Mouse (Mus musculus): Measurements from ENCODE around the gene Rad9b. TPM values are rescaled to one million over a fixed set of nuclear protein-coding genes. Genes with fewer than 3 reads are reported as not detected.

The Rad9b gene
- polyA plus RNA-seq, 1 experiment = 7.2 TPM

DNA sequence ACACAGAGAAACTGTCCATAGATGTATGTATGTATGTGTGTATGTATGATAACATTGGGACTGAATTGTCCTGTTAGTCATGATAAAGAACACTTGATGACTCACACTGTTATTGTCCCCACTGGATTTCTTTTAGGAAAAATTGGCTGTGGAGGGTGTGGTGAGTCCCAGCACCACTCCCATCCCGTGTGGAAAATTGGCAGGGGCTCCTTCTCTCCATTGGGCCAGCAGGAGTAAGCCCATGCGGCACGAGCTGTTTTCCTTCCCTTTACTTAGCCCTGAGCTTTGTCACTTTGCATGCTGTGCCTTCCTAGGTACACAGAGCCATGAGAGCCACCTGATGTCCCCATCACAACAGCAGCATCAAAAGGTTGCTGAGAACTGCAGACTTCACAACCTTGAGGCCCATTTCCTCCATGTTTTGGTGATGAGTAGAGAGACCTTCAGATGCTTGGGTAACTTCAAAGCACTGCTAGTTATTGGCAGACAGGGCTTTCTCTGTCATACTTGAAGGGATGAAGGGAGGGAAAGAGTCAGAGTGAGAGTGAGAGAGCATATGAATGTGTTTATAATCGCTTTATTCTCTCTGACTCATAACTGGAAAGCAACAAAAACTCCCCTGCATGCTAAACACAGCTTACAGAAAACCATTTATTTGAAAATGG lies 65.8 kb downstream of the Rad9b start:
- Histone ChIP-seq H3K27ac (ENCODE audit: control insufficient read depth, insufficient read depth, low read length) (peak overlapping the region; percentile 48; the same call in 1 of the 2 replicates), H3K4me1 (replicated peaks; ENCODE audit: control insufficient read depth, insufficient read depth, low read length) (peaks cover 43% of the 10 kb centered on the region), H3K36me3 (ENCODE audit: control insufficient read depth, insufficient read depth, low read length) (no peaks in the 10 kb centered on the region; the same call in 1 of the 2 replicates), H3K4me3 (ENCODE audit: control insufficient read depth, insufficient read depth, low read length) (no peak overlapping the region), H3K27me3 (ENCODE audit: control insufficient read depth, insufficient read depth, low read length) (no peaks in the 10 kb centered on the region)
- no peak for TF ChIP-seq CTCF (IDR thresholded peaks at IDR 0.05; ENCODE audit: borderline replicate concordance, control insufficient read depth, extremely low read depth, insufficient read depth, low read length, poor library complexity)
- no peak for TF ChIP-seq POLR2A (IDR thresholded peaks at IDR 0.05; ENCODE audit: control insufficient read depth, extremely low read depth, insufficient read depth, low read length, poor library complexity)
- DNase-seq = peak; percentile 31
- 64% methylated on average over 4 of the region's 4 CpGs for WGBS

DNA sequence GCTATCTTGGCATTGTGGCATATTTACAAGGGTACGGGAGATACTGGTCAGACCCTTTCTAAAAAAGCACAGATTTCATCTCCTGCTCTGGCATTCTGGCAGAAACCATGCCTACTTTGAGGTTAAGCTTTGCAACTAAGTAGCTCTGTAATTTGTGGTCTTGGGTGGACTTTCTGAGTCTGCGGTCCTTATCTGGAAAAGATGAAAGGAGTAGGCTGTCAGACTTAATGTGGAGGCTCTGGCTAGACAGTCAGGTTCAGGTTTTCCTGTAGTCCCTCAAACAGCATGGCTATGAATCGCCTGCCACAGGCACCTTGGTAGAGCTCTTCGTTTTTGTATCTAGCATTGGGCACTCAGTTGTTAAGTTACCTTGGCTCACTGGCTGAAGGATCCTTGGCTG lies 67.0 kb downstream of the Rad9b start:
- Histone ChIP-seq H3K36me3 (ENCODE audit: control insufficient read depth, insufficient read depth, low read length) (no peaks in the 10 kb centered on the region; the same call in 1 of the 2 replicates), H3K4me1 (replicated peaks; ENCODE audit: control insufficient read depth, insufficient read depth, low read length) (peaks cover 31% of the 10 kb centered on the region), H3K27ac (ENCODE audit: control insufficient read depth, insufficient read depth, low read length) (no peak overlapping the region), H3K4me3 (ENCODE audit: control insufficient read depth, insufficient read depth, low read length) (no peak overlapping the region), H3K27me3 (ENCODE audit: control insufficient read depth, insufficient read depth, low read length) (no peaks in the 10 kb centered on the region)
- 51% methylated on average over 4 of the region's 4 CpGs for WGBS
- no peak for DNase-seq
- no peak for TF ChIP-seq POLR2A (IDR thresholded peaks at IDR 0.05; ENCODE audit: control insufficient read depth, extremely low read depth, insufficient read depth, low read length, poor library complexity)
- no peak for TF ChIP-seq CTCF (IDR thresholded peaks at IDR 0.05; ENCODE audit: borderline replicate concordance, control insufficient read depth, extremely low read depth, insufficient read depth, low read length, poor library complexity)

GRCm38 (mm10) chr5:122286191-122286590 lies 67.8 kb downstream of the Rad9b start:
- peaks cover 24% of the 10 kb centered on the region for H3K4me1 ChIP-seq (replicated peaks; ENCODE audit: control insufficient read depth, insufficient read depth, low read length)
- peak overlapping the region; percentile 31 for H3K4me3 ChIP-seq (ENCODE audit: control insufficient read depth, insufficient read depth, low read length)
- no peaks in the 10 kb centered on the region for H3K27me3 ChIP-seq (ENCODE audit: control insufficient read depth, insufficient read depth, low read length)
- DNase-seq = peak; percentile 42
- peak overlapping the region; percentile 27; the same call in 1 of the 2 replicates for H3K27ac ChIP-seq (ENCODE audit: control insufficient read depth, insufficient read depth, low read length)
- H3K36me3 ChIP-seq (ENCODE audit: control insufficient read depth, insufficient read depth, low read length) = no peaks in the 10 kb centered on the region; the same call in 1 of the 2 replicates
- 51% methylated on average over 10 of the region's 10 CpGs for WGBS
- TF ChIP-seq POLR2A (IDR thresholded peaks at IDR 0.05; ENCODE audit: control insufficient read depth, extremely low read depth, insufficient read depth, low read length, poor library complexity) = no peak
- no peak for TF ChIP-seq CTCF (IDR thresholded peaks at IDR 0.05; ENCODE audit: borderline replicate concordance, control insufficient read depth, extremely low read depth, insufficient read depth, low read length, poor library complexity)

- TF ChIP-seq CTCF (IDR thresholded peaks at IDR 0.05; ENCODE audit: borderline replicate concordance, control insufficient read depth, extremely low read depth, insufficient read depth, low read length, poor library complexity) (no peak), POLR2A (IDR thresholded peaks at IDR 0.05; ENCODE audit: control insufficient read depth, extremely low read depth, insufficient read depth, low read length, poor library complexity) (no peak)
- Histone ChIP-seq H3K36me3 (ENCODE audit: control insufficient read depth, insufficient read depth, low read length) (no peaks in the 10 kb centered on the region; the same call in 1 of the 2 replicates), H3K27me3 (ENCODE audit: control insufficient read depth, insufficient read depth, low read length) (no peaks in the 10 kb centered on the region), H3K27ac (ENCODE audit: control insufficient read depth, insufficient read depth, low read length) (no peak overlapping the region), H3K4me3 (ENCODE audit: control insufficient read depth, insufficient read depth, low read length) (no peak overlapping the region; the same call in 1 of the 2 replicates), H3K4me1 (replicated peaks; ENCODE audit: control insufficient read depth, insufficient read depth, low read length) (peaks cover 24% of the 10 kb centered on the region)
- no peak for DNase-seq
- 17% methylated on average over 7 of the region's 7 CpGs for WGBS
These were observed 68.3 kb downstream of the Rad9b start for GRCm38 (mm10) chr5:122285767-122286150.

DNA sequence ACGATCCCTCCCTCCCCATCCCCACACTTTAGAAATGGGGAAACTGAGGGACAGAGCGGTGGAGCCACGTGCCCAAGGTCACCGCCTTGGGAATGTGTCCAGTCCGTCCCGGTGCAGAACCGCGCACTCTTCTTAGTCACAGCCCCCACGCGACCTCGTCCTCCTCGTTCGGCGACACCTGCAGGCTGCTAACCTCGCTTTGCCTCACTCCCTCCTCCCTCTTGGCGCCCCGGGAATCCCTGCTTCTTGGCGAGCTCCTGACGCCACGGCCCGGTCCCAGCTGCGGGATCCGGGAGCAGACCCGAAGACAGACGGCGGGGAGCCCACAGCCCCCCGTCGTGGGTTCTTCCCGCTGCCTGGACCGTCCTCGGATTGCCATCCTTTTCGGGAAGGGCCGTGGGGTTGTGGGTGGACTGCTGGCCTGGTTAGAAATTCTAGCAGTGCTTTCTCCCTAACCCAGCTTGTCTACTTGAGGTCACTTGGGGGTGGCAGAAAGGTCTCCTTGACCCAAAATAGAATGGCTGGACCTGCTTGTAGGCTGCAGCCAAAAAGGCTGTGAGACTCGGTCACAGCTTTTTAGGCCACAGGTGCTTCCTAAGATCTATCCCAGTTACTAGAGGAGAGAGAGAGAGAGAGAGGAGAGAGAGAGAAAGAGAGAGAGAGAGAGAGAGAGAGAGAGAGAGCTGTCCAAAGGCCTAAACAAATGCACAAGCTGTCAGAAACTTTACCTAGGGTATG lies 68.8 kb downstream of the Rad9b start:
- Histone ChIP-seq H3K4me1 (replicated peaks; ENCODE audit: control insufficient read depth, insufficient read depth, low read length) (peaks cover 26% of the 10 kb centered on the region), H3K4me3 (ENCODE audit: control insufficient read depth, insufficient read depth, low read length) (peak overlapping the region; percentile 97), H3K27ac (ENCODE audit: control insufficient read depth, insufficient read depth, low read length) (peak overlapping the region; percentile 54), H3K36me3 (ENCODE audit: control insufficient read depth, insufficient read depth, low read length) (no peaks in the 10 kb centered on the region; the same call in 1 of the 2 replicates), H3K27me3 (ENCODE audit: control insufficient read depth, insufficient read depth, low read length) (no peaks in the 10 kb centered on the region)
- WGBS = 1% methylated on average over 34 of the region's 34 CpGs
- peak; percentile 69 for DNase-seq
- no peak for TF ChIP-seq POLR2A (IDR thresholded peaks at IDR 0.05; ENCODE audit: control insufficient read depth, extremely low read depth, insufficient read depth, low read length, poor library complexity)
- TF ChIP-seq CTCF (IDR thresholded peaks at IDR 0.05; ENCODE audit: borderline replicate concordance, control insufficient read depth, extremely low read depth, insufficient read depth, low read length, poor library complexity) = 0 out of 2 replicates have a peak, but pooled peaks have one; percentile 28

DNA sequence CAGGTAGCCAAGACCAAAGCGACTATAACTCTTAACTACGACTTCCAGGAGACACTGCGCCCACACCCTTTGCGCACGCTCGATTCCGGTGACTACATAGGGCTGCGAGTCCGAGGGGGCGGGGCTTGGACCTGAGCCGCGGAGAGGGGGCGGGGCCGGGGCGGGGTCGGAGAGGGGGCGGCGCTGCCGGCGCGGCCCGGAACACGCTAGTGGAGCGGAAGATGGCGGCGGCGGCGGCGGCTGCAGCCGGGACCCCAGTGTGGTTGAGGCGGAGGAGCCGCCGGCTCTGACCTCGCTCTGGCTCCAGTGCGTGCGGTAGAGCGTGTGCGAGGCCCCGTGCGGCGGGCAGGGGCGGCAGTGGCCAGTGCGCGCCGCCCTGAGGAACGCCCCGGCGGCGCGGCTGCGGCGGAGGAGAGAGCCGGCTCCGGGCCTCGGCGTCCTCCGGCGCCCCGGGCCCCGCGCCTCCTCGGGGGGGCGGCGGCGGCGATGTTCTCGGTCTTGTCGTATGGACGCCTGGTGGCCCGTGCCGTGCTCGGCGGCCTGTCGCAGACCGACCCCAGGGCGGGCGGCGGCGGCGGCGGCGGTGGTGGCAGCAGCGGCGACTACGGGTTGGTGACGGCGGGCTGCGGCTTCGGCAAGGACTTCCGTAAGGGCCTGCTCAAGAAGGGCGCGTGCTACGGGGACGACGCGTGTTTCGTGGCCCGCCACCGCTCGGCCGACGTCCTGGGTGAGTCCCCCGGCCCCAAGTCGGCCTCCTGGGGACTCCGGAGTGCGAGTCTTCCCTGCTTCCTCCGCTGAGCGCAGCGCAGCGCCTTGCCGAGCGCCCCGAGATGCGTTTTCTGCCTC lies 69.6 kb downstream of the Rad9b start, which contains the start of gene Pptc7:
Gene Pptc7, plus strand, starts transcription at position 183 of the 846 bp plus-strand sequence.
- DNase-seq = peak; percentile 91
- Histone ChIP-seq H3K4me3 (ENCODE audit: control insufficient read depth, insufficient read depth, low read length) (peak within 1 kb of the TSS; percentile 97), H3K27me3 (ENCODE audit: control insufficient read depth, insufficient read depth, low read length) (no peaks in the 10 kb centered on the region), H3K27ac (ENCODE audit: control insufficient read depth, insufficient read depth, low read length) (peak within 1 kb of the TSS; percentile 54), H3K4me1 (replicated peaks; ENCODE audit: control insufficient read depth, insufficient read depth, low read length) (peaks cover 26% of the 10 kb centered on the region), H3K36me3 (ENCODE audit: control insufficient read depth, insufficient read depth, low read length) (no peaks in the 10 kb centered on the region; the same call in 1 of the 2 replicates)
- TF ChIP-seq POLR2A (IDR thresholded peaks at IDR 0.05; ENCODE audit: control insufficient read depth, extremely low read depth, insufficient read depth, low read length, poor library complexity) = peak; percentile 77
- TF ChIP-seq CTCF (IDR thresholded peaks at IDR 0.05; ENCODE audit: borderline replicate concordance, control insufficient read depth, extremely low read depth, insufficient read depth, low read length, poor library complexity) = no peak
- WGBS = under 1% methylated on average over 113 of the region's 114 CpGs

Measured in thymus, adult 2 months (tissue).